Mouse (Mus musculus) heart, postnatal 36 days (tissue): ENCODE results near the gene Slc35f6. TPM values are rescaled to one million over a fixed set of nuclear protein-coding genes. Genes with fewer than 3 reads are reported as not detected.
"Not testable (repeated sequence)": the region's sequence is repeated elsewhere in the genome, so short reads cannot be mapped to it uniquely, and the experiment has no call there.

Experiments
- DNase-seq, 2 experiments: peaks; one replicate each; pipeline ENCODE4 v3.0.0; 2021 to 2022
- intact Hi-C: fragments of 180-260 bp; cut with DNase I; formaldehyde crosslinking; loops from one replicate; pipeline ENCODE4 v1.15.1; 2025
- total RNA-seq, 2 experiments: library from RNA; stranded (reverse); gene quantifications; 2 replicates each; pipeline ENCODE4 v1.2.3; 2021

Slc35f6 gene
- total RNA-seq, 2 experiments from 2014 or later: 50.0 to 53.3 TPM

GRCm38 (mm10) chr5:30651554-30651953 lies 3.8 kb downstream of the Slc35f6 start:
- no peak for DNase-seq
- intact Hi-C loops: loop anchor here (2.0 kb wide), 1 partner anchor 13 kb away; no protein-coding TSS in a partner anchor

- intact Hi-C loops: no loop called here
Measured at GRCm38 (mm10) chr5:30653246-30653645, 5.5 kb downstream of the Slc35f6 start.

GRCm38 (mm10) chr5:30655042-30655441 lies 7.3 kb downstream of the Slc35f6 start:
- no peak for DNase-seq

More at GRCm38 (mm10) chr5:30653246-30653645, 5.5 kb downstream of the Slc35f6 start:
- DNase-seq: no peak

GRCm38 (mm10) chr5:30655526-30656195 lies 7.9 kb downstream of the Slc35f6 start:
- DNase-seq: no peak
- intact Hi-C loops: no loop called here

More at GRCm38 (mm10) chr5:30655042-30655441, 7.3 kb downstream of the Slc35f6 start:
- intact Hi-C loops: no loop called here

GRCm38 (mm10) chr5:30659042-30659441 lies 11.3 kb downstream of the Slc35f6 start:
- intact Hi-C loops: no loop called here
- DNase-seq: no peak

- intact Hi-C loops: no loop called here
- DNase-seq: no peak
Measured at GRCm38 (mm10) chr5:30660278-30660677, 12.5 kb downstream of the Slc35f6 start.

- intact Hi-C loops: no loop called here
Measured at GRCm38 (mm10) chr5:30660813-30661212, 13.1 kb downstream of the Slc35f6 start.

GRCm38 (mm10) chr5:30665360-30665759 lies 17.6 kb downstream of the Slc35f6 start:
- no peak for DNase-seq
- intact Hi-C loops: loop anchor here (2.0 kb wide), 1 partner anchor 15 kb away; no protein-coding TSS in a partner anchor

More at GRCm38 (mm10) chr5:30660813-30661212, 13.1 kb downstream of the Slc35f6 start:
- no peak for DNase-seq

GRCm38 (mm10) chr5:30665968-30666367 lies 18.2 kb downstream of the Slc35f6 start:
- intact Hi-C loops: loop anchor here (2.0 kb wide), 1 partner anchor 15 kb away; no protein-coding TSS in a partner anchor
- no peak for DNase-seq

- intact Hi-C loops: no loop called here
- peak; percentile 84 to 85 for DNase-seq
Measured at GRCm38 (mm10) chr5:30666391-30667195, 18.9 kb downstream of the Slc35f6 start, which contains the start of gene Cenpa. Gene Cenpa, plus strand, starts transcription at chr5:30666777.

GRCm38 (mm10) chr5:30667215-30667614 lies 19.5 kb downstream of the Slc35f6 start:
- intact Hi-C loops: no loop called here

GRCm38 (mm10) chr5:30667686-30668085 lies 20.0 kb downstream of the Slc35f6 start:
- intact Hi-C loops: no loop called here
- DNase-seq: no peak

More at GRCm38 (mm10) chr5:30667215-30667614, 19.5 kb downstream of the Slc35f6 start:
- no peak for DNase-seq

GRCm38 (mm10) chr5:30668637-30669495 lies 21.1 kb downstream of the Slc35f6 start:
- no peak for DNase-seq
- intact Hi-C loops: no loop called here

- DNase-seq: no peak
- intact Hi-C loops: no loop called here
Measured at GRCm38 (mm10) chr5:30669496-30669830, 21.7 kb downstream of the Slc35f6 start.

GRCm38 (mm10) chr5:30670091-30670490 lies 22.4 kb downstream of the Slc35f6 start:
- no peak for DNase-seq
- intact Hi-C loops: no loop called here

GRCm38 (mm10) chr5:30674001-30674400 lies 26.3 kb downstream of the Slc35f6 start:
- no peak for DNase-seq

GRCm38 (mm10) chr5:30676800-30677199 lies 29.1 kb downstream of the Slc35f6 start:
- DNase-seq: no peak
- intact Hi-C loops: no loop called here

More at GRCm38 (mm10) chr5:30674001-30674400, 26.3 kb downstream of the Slc35f6 start:
- intact Hi-C loops: no loop called here

GRCm38 (mm10) chr5:30678069-30678468 lies 30.3 kb downstream of the Slc35f6 start:
- DNase-seq, intact Hi-C loops: not testable (repeated sequence)

- intact Hi-C loops: no loop called here
- DNase-seq: no peak
Measured at GRCm38 (mm10) chr5:30678722-30679296, 31.1 kb downstream of the Slc35f6 start.

GRCm38 (mm10) chr5:30679593-30679992 lies 31.9 kb downstream of the Slc35f6 start:
- DNase-seq: no peak
- intact Hi-C loops: no loop called here
